Mouse (Mus musculus) stomach, postnatal 0 days (tissue): ENCODE results near the gene P3h1. TPM values are rescaled to one million over a fixed set of nuclear protein-coding genes. Genes with fewer than 3 reads are reported as not detected.

ENCODE experiments used
- ATAC-seq: fragments of 200-750 bp; cut with Nextera tagmentation; 2 replicates; pipeline ENCODE4 v1.8.0; 2017; ENCODE audit not compliant: low FRiP score, low TSS enrichment
- DNase-seq: peaks from one replicate; pipeline ENCODE4 v3.0.0-alpha.2; 2016; ENCODE audit warnings: low spot score
- H3K27ac ChIP-seq: fragments of 300-500 bp; sonication (generic); replicated peaks from 2 replicates; pipeline ENCODE4 v1.5.1; 2014; ENCODE audit warnings: mild to moderate bottlenecking, control low read depth
- H3K27me3 ChIP-seq: fragments of 300-500 bp; sonication (generic); 2 replicates; pipeline ENCODE4 v1.6.1; 2014; ENCODE audit warnings: low read length; ENCODE audit not compliant: control insufficient read depth, insufficient read depth
- H3K36me3 ChIP-seq: fragments of 300-500 bp; sonication (generic); 2 replicates; pipeline ENCODE4 v1.6.1; 2014; ENCODE audit warnings: low read length, mixed read lengths; ENCODE audit not compliant: control insufficient read depth, insufficient read depth
- H3K4me1 ChIP-seq: fragments of 300-500 bp; sonication (generic); replicated peaks from 2 replicates; pipeline ENCODE4 v1.6.1; 2014; ENCODE audit warnings: antibody characterized with exemption; ENCODE audit not compliant: control insufficient read depth, insufficient read depth
- H3K4me2 ChIP-seq: fragments of 300-500 bp; sonication (generic); replicated peaks from 2 replicates; pipeline ENCODE4 v1.6.1; 2014; ENCODE audit warnings: low read depth, mild to moderate bottlenecking, control low read depth, moderate library complexity
- H3K4me3 ChIP-seq: fragments of 300-500 bp; sonication (generic); 2 replicates; pipeline ENCODE4 v1.5.1; 2014; ENCODE audit warnings: low read depth, low read length, control low read depth
- H3K9ac ChIP-seq: fragments of 300-500 bp; sonication (generic); 2 replicates; pipeline ENCODE4 v1.6.1; 2014; ENCODE audit warnings: mild to moderate bottlenecking, low read length, control low read depth, mixed read lengths
- H3K9me3 ChIP-seq: fragments of 300-500 bp; sonication (generic); 2 replicates; pipeline ENCODE4 v1.6.1; 2016; ENCODE audit warnings: low read length; ENCODE audit not compliant: control insufficient read depth
- CTCF ChIP-seq: IDR thresholded peaks from 2 replicates; pipeline ENCODE4 v1.5.1; 2016; ENCODE audit warnings: antibody characterized with exemption, low read depth, mild to moderate bottlenecking, moderate library complexity
- EP300 ChIP-seq: optimal IDR thresholded peaks from 2 replicates; pipeline ENCODE3; 2016; ENCODE audit warnings: antibody characterized with exemption
- WGBS: fragments of 180-500 bp; shearing (Covaris S2); extraction: QIAGEN DNeasy Blood & Tissue Kit; methylation state at CpG from one replicate; pipeline ENCODE4 v1.1.7; 2014; 5-methylcytosine and 5-hydroxymethylcytosine counted together
- polyA plus RNA-seq: library from polyadenylated mRNA; unstranded; fragments of >200 nt; fragmentation: Nextera tagmentation; extraction: Ambion mirVana; gene quantifications from 2 replicates; pipeline ENCODE4 v1.2.1, GENCODE M21; 2015

P3h1 gene
- polyA plus RNA-seq, 1 experiment from 2014 or later, result 19.7 TPM

DNA sequence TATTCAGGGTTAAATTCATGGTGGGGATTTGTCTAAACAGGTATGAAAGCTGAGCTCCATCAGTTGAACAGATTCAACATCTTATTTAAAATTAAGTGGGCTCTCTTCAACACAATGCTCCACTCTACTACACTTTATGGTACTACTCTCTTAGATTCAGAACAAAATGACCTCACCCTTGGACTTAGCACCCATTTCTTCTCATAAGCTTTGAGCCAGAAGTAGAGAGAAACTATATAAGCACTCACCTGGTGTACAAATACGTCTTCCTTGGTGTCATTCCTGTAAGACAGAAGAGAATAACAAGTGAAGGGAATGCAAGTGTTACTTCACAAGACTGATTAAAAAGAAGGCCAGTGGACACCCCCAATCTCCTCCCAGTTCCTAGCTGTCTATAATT, 52.1 kb downstream of the P3h1 start:
- Histone ChIP-seq H3K36me3 (peaks cover 17% of the 10 kb centered on the region), H3K4me2 (no peak overlapping the region), H3K4me1 (no peaks in the 10 kb centered on the region), H3K9ac (no peak overlapping the region), H3K4me3 (no peak overlapping the region), H3K27ac (no peak overlapping the region; the same call in 1 of the 2 replicates), H3K27me3 (no peaks in the 10 kb centered on the region), H3K9me3 (no peaks in the 10 kb centered on the region)
- ATAC-seq (0 out of 2 replicates have a peak, but pooled peaks have one; percentile 38), DNase-seq (no peak)
- 69% methylated on average over 1 of the region's 1 CpGs for WGBS
- no peak for TF ChIP-seq CTCF
- TF ChIP-seq EP300, result no peak

DNA sequence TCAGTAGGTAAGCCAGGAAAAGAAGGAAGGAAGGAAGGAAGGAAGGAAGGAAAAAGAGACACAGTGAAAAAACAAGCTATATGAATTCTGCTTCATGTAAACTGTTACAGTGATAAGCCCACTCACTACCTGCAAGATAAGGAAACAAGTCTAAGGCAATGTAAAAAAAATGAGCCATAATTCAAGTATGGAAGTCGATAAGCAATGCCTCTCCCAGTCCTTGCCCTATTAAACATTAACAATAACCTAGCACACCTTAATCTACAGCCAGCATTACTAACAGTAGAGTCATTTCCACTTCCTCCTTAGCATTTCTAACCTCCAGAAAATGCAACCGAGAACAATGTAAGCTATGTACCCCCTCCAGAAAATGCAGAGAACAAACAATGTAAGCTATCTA, 52.6 kb downstream of the P3h1 start:
- Histone ChIP-seq H3K27me3 (no peaks in the 10 kb centered on the region), H3K36me3 (peaks cover 17% of the 10 kb centered on the region), H3K27ac (peak overlapping the region; percentile 46), H3K9ac (no peak overlapping the region), H3K9me3 (no peaks in the 10 kb centered on the region), H3K4me3 (no peak overlapping the region), H3K4me1 (no peaks in the 10 kb centered on the region), H3K4me2 (no peak overlapping the region)
- peak; percentile 89 for ATAC-seq
- whole genome bisulfite sequencing, result 43% methylated on average over 2 of the region's 2 CpGs
- DNase-seq, result no peak
- TF ChIP-seq CTCF, result no peak
- TF ChIP-seq EP300, result no peak

GRCm38 (mm10) chr4:119291921-119292320, 59.2 kb downstream of the P3h1 start:
- Histone ChIP-seq H3K4me3 (peak overlapping the region; percentile 83; the same call in 1 of the 2 replicates), H3K9me3 (no peaks in the 10 kb centered on the region), H3K27ac (no peak overlapping the region), H3K27me3 (no peaks in the 10 kb centered on the region), H3K4me1 (0 out of 2 replicates have a peak, but pooled peaks cover 4% of the 10 kb centered on the region), H3K4me2 (peak overlapping the region; percentile 90), H3K36me3 (no peaks in the 10 kb centered on the region), H3K9ac (peak overlapping the region; percentile 81; the same call in 1 of the 2 replicates)
- TF ChIP-seq CTCF, result no peak
- TF ChIP-seq EP300, result no peak
- ATAC-seq (no peak), DNase-seq (no peak)
- 67% methylated on average over 1 of the region's 1 CpGs for WGBS

GRCm38 (mm10) chr4:119292771-119293573, 60.3 kb downstream of the P3h1 start:
- Histone ChIP-seq H3K27me3 (no peaks in the 10 kb centered on the region), H3K4me2 (peak overlapping the region; percentile 90), H3K9me3 (no peaks in the 10 kb centered on the region), H3K4me3 (peak overlapping the region; percentile 83), H3K9ac (peak overlapping the region; percentile 81), H3K27ac (peak overlapping the region; percentile 81), H3K36me3 (no peaks in the 10 kb centered on the region), H3K4me1 (0 out of 2 replicates have a peak, but pooled peaks cover 4% of the 10 kb centered on the region)
- under 1% methylated on average over 24 of the region's 24 CpGs for WGBS
- ATAC-seq (no peak), DNase-seq (peak; percentile 67)
- TF ChIP-seq EP300, result no peak
- TF ChIP-seq CTCF, result no peak

GRCm38 (mm10) chr4:119293574-119294258, 61.0 kb downstream of the P3h1 start:
- Histone ChIP-seq H3K4me3 (peak overlapping the region; percentile 83), H3K27me3 (no peaks in the 10 kb centered on the region), H3K9ac (peak overlapping the region; percentile 81), H3K36me3 (no peaks in the 10 kb centered on the region), H3K9me3 (no peaks in the 10 kb centered on the region), H3K4me1 (0 out of 2 replicates have a peak, but pooled peaks cover 4% of the 10 kb centered on the region), H3K4me2 (peak overlapping the region; percentile 90), H3K27ac (peak overlapping the region; percentile 81)
- DNase-seq (peak; percentile 61), ATAC-seq (peak; percentile 25)
- under 1% methylated on average over 52 of the region's 80 CpGs for WGBS
- TF ChIP-seq CTCF (no peak), EP300 (no peak)
